ENCODE assay signal across 8 mouse cellular contexts in the genomic region with DNA sequence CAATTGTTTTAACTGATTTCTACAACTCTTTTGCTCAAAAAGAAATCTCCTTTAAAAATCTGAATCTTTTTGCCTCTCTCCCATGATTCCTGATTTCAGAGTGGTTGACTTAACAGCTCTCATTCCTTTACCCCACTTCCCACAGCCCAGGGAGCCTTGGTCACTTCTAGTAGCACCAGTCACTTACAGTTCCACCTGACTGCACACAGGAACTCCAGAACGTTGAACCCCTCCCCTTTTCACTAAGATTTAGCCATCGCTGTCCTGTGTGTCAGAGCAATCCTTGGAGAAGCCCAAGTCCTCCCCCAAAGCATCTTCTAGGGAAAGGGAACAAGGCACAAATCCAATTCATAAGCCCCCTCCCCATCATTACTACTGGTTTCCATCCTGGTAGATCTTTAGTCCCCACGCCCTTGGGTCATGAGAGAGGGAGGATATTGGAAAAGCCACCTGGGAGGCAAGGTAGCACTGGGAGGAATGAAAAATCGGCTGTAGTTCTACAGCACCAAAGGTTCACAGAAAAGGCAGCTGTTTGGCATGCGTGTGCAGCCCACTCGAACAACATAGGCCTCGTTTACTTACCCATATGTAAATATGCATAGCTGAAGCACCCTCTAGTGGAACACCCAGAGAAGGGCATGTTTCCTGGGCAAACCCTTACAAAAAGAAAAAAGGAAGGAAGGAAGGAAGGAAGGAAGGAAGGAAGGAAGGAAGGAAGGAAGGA.
DNase-seq lines count a peak whose midpoint lies in the region; ATAC-seq lines count a peak whose summit lies in the region.

No protein-coding gene starts in this region.

- no peak overlapping the region for H3K4me3 ChIP-seq in hindbrain, embryonic 10.5 days
- no peak overlapping the region for H3K4me3 ChIP-seq in hindbrain, embryonic 16.5 days (ENCODE audit: low read length)

- H3K4me2 ChIP-seq in hindbrain, embryonic 16.5 days (ENCODE audit: low read length), result no peak overlapping the region

- no peaks in the 10 kb centered on the region for H3K4me1 ChIP-seq in hindbrain, embryonic 10.5 days (replicated peaks)
- no peaks in the 10 kb centered on the region for H3K4me1 ChIP-seq in hindbrain, embryonic 16.5 days (ENCODE audit: control insufficient read depth, insufficient read depth, low read depth, low read length)

- H3K36me3 ChIP-seq in hindbrain, embryonic 10.5 days, result no peaks in the 10 kb centered on the region
- no peaks in the 10 kb centered on the region for H3K36me3 ChIP-seq in hindbrain, embryonic 16.5 days (ENCODE audit: control insufficient read depth, insufficient read depth, low read length)

- H3K27ac ChIP-seq in hindbrain, embryonic 10.5 days, result no peak overlapping the region
- no peak overlapping the region for H3K27ac ChIP-seq in hindbrain, embryonic 16.5 days (ENCODE audit: low read depth, low read length)

- DNase-seq in hindbrain, embryonic 10.5 days (ENCODE audit: low spot score), result peak; percentile 31
- peak; percentile 40 for DNase-seq in ES-CJ7 (ENCODE audit: low read depth, low spot score)
- DNase-seq in induced T-regulatory cell, adult 2 months (ENCODE audit: low read depth), result peak; percentile 14
- peak; percentile 1 for DNase-seq in lung, postnatal 14 days
- DNase-seq in thymus, adult 18-20 months, result no peak
- DNase-seq in gastrocnemius, postnatal 10 days, result no peak

- no peaks in the 10 kb centered on the region for H3K9me3 ChIP-seq in hindbrain, embryonic 10.5 days
- no peaks in the 10 kb centered on the region for H3K9me3 ChIP-seq in hindbrain, embryonic 16.5 days (ENCODE audit: control insufficient read depth, low read length)

- ATAC-seq in hindbrain, embryonic 16.5 days, result no peak
- ATAC-seq in common myeloid progenitor, adult 5-6 weeks (replicated peaks; ENCODE audit: low read depth, poor library complexity, severe bottlenecking), result peak; percentile 60

- no peaks in the 10 kb centered on the region for H3K27me3 ChIP-seq in hindbrain, embryonic 10.5 days (ENCODE audit: insufficient read depth, poor library complexity, severe bottlenecking)
- no peaks in the 10 kb centered on the region for H3K27me3 ChIP-seq in hindbrain, embryonic 16.5 days (replicated peaks; ENCODE audit: control insufficient read depth, insufficient read depth, low read length)

- WGBS in hindbrain, embryonic 10.5 days, result 36% methylated on average over 7 of the region's 7 CpGs
- 34% methylated on average over 7 of the region's 7 CpGs for WGBS in hindbrain, embryonic 16.5 days

- no peak overlapping the region for H3K9ac ChIP-seq in hindbrain, embryonic 16.5 days (ENCODE audit: low read depth, low read length)

Comparison
In these comparisons a context has a peak if more than half of its experiments do, and no peak if none do; other contexts are left out.
1. DNase-seq: peak in hindbrain, embryonic 10.5 days (single experiment), ES-CJ7 (single experiment), induced T-regulatory cell, adult 2 months (single experiment) and lung, postnatal 14 days (single experiment); none in thymus, adult 18-20 months (0 of 2) and gastrocnemius, postnatal 10 days (single experiment).